Mouse (Mus musculus): ENCODE measurements around the gene Rps6kb2. TPM values are rescaled to one million over a fixed set of nuclear protein-coding genes. Genes with fewer than 3 reads are reported as not detected.

The Rps6kb2 gene
- polyA plus RNA-seq, 1 experiment: 42.5 TPM

- peaks cover 12% of the 10 kb centered on the region for H3K4me1 ChIP-seq (ENCODE audit: control insufficient read depth, insufficient read depth, insufficient read length, low read length)
- no peak overlapping the region for H3K4me3 ChIP-seq (ENCODE audit: low read depth, low read length)
- H3K27me3 ChIP-seq (ENCODE audit: control insufficient read depth, insufficient read depth, low read length): no peaks in the 10 kb centered on the region
- peaks cover 12% of the 10 kb centered on the region for H3K36me3 ChIP-seq (ENCODE audit: control insufficient read depth, insufficient read depth, low read length)
- 94% methylated on average over 5 of the region's 5 CpGs for WGBS
- H3K27ac ChIP-seq (ENCODE audit: insufficient read depth, low read depth, low read length): no peak overlapping the region
- no peak for TF ChIP-seq POLR2A (IDR thresholded peaks at IDR 0.05; ENCODE audit: low read depth, low read length)
- no peak for TF ChIP-seq CTCF (IDR thresholded peaks at IDR 0.05; ENCODE audit: extremely low read depth, insufficient read length, insufficient replicate concordance, low read depth, low read length)
Measured at GRCm38 (mm10) chr19:4145936-4146335, 17.2 kb downstream of the Rps6kb2 start.

- Histone ChIP-seq H3K4me1 (ENCODE audit: control insufficient read depth, insufficient read depth, insufficient read length, low read length) (peaks cover 5% of the 10 kb centered on the region), H3K36me3 (ENCODE audit: control insufficient read depth, insufficient read depth, low read length) (peaks cover under 1% of the 10 kb centered on the region), H3K27me3 (ENCODE audit: control insufficient read depth, insufficient read depth, low read length) (no peaks in the 10 kb centered on the region), H3K4me3 (ENCODE audit: low read depth, low read length) (no peak overlapping the region), H3K27ac (ENCODE audit: insufficient read depth, low read depth, low read length) (peak overlapping the region; percentile 1; the same call in 1 of the 2 replicates)
- TF ChIP-seq CTCF (IDR thresholded peaks at IDR 0.05; ENCODE audit: extremely low read depth, insufficient read length, insufficient replicate concordance, low read depth, low read length) (no peak), POLR2A (IDR thresholded peaks at IDR 0.05; ENCODE audit: low read depth, low read length) (no peak)
- 73% methylated on average over 16 of the region's 16 CpGs for WGBS
Measured at GRCm38 (mm10) chr19:4144550-4145498, 18.3 kb downstream of the Rps6kb2 start.

GRCm38 (mm10) chr19:4143759-4144268 is 19.3 kb downstream of the Rps6kb2 start, which contains the start of gene Cabp4:
Gene Cabp4 (minus strand): TSS chr19:4144033.
- WGBS: 80% methylated on average over 7 of the region's 7 CpGs
- Histone ChIP-seq H3K27ac (ENCODE audit: insufficient read depth, low read depth, low read length) (peak within 1 kb of the TSS; percentile 1; the same call in 1 of the 2 replicates), H3K4me3 (ENCODE audit: low read depth, low read length) (0 out of 2 replicates have a peak within 1 kb of the TSS, but pooled peaks have one; percentile 4), H3K27me3 (ENCODE audit: control insufficient read depth, insufficient read depth, low read length) (no peaks in the 10 kb centered on the region), H3K36me3 (ENCODE audit: control insufficient read depth, insufficient read depth, low read length) (no peaks in the 10 kb centered on the region), H3K4me1 (ENCODE audit: control insufficient read depth, insufficient read depth, insufficient read length, low read length) (no peaks in the 10 kb centered on the region; the same call in 1 of the 2 replicates)
- TF ChIP-seq CTCF (IDR thresholded peaks at IDR 0.05; ENCODE audit: extremely low read depth, insufficient read length, insufficient replicate concordance, low read depth, low read length): no peak
- no peak for TF ChIP-seq POLR2A (IDR thresholded peaks at IDR 0.05; ENCODE audit: low read depth, low read length)

- WGBS: 85% methylated on average over 18 of the region's 18 CpGs
- H3K27ac ChIP-seq (ENCODE audit: insufficient read depth, low read depth, low read length): no peak overlapping the region
- H3K4me3 ChIP-seq (ENCODE audit: low read depth, low read length): no peak overlapping the region
- H3K4me1 ChIP-seq (ENCODE audit: control insufficient read depth, insufficient read depth, insufficient read length, low read length): no peaks in the 10 kb centered on the region; the same call in 1 of the 2 replicates
- no peaks in the 10 kb centered on the region for H3K27me3 ChIP-seq (ENCODE audit: control insufficient read depth, insufficient read depth, low read length)
- no peaks in the 10 kb centered on the region for H3K36me3 ChIP-seq (ENCODE audit: control insufficient read depth, insufficient read depth, low read length)
- TF ChIP-seq POLR2A (IDR thresholded peaks at IDR 0.05; ENCODE audit: low read depth, low read length) (no peak), CTCF (IDR thresholded peaks at IDR 0.05; ENCODE audit: extremely low read depth, insufficient read length, insufficient replicate concordance, low read depth, low read length) (no peak)
Measured at GRCm38 (mm10) chr19:4142416-4143173, 20.6 kb downstream of the Rps6kb2 start.

GRCm38 (mm10) chr19:4140147-4140546 is 23.0 kb downstream of the Rps6kb2 start:
- 80% methylated on average over 6 of the region's 6 CpGs for WGBS
- no peak overlapping the region for H3K4me3 ChIP-seq (ENCODE audit: low read depth, low read length)
- no peak overlapping the region for H3K27ac ChIP-seq (ENCODE audit: insufficient read depth, low read depth, low read length)
- H3K4me1 ChIP-seq (ENCODE audit: control insufficient read depth, insufficient read depth, insufficient read length, low read length): no peaks in the 10 kb centered on the region; the same call in 1 of the 2 replicates
- H3K36me3 ChIP-seq (ENCODE audit: control insufficient read depth, insufficient read depth, low read length): no peaks in the 10 kb centered on the region
- no peaks in the 10 kb centered on the region for H3K27me3 ChIP-seq (ENCODE audit: control insufficient read depth, insufficient read depth, low read length)
- TF ChIP-seq CTCF (IDR thresholded peaks at IDR 0.05; ENCODE audit: extremely low read depth, insufficient read length, insufficient replicate concordance, low read depth, low read length) (no peak), POLR2A (IDR thresholded peaks at IDR 0.05; ENCODE audit: low read depth, low read length) (no peak)

GRCm38 (mm10) chr19:4139446-4139845 is 23.7 kb downstream of the Rps6kb2 start, which contains the start of gene Gpr152:
Gene Gpr152 (plus strand): TSS chr19:4139787.
- Histone ChIP-seq H3K27me3 (ENCODE audit: control insufficient read depth, insufficient read depth, low read length) (no peaks in the 10 kb centered on the region), H3K4me3 (ENCODE audit: low read depth, low read length) (no peak within 1 kb of the TSS), H3K4me1 (ENCODE audit: control insufficient read depth, insufficient read depth, insufficient read length, low read length) (no peaks in the 10 kb centered on the region; the same call in 1 of the 2 replicates), H3K27ac (ENCODE audit: insufficient read depth, low read depth, low read length) (no peak within 1 kb of the TSS), H3K36me3 (ENCODE audit: control insufficient read depth, insufficient read depth, low read length) (no peaks in the 10 kb centered on the region)
- no peak for TF ChIP-seq POLR2A (IDR thresholded peaks at IDR 0.05; ENCODE audit: low read depth, low read length)
- no peak for TF ChIP-seq CTCF (IDR thresholded peaks at IDR 0.05; ENCODE audit: extremely low read depth, insufficient read length, insufficient replicate concordance, low read depth, low read length)
- 89% methylated on average over 2 of the region's 2 CpGs for WGBS
